Mouse (Mus musculus): Measurements from ENCODE around the gene Mgat4c. TPM values are rescaled to one million over a fixed set of nuclear protein-coding genes. Genes with fewer than 3 reads are reported as not detected.

The Mgat4c gene
- polyA plus RNA-seq (2014; fragmentation: Nextera tagmentation; extraction: Ambion mirVana): not detected in 2 replicates

GRCm38 (mm10) chr10:101681437-101681912 lies at the start of gene Mgat4c:
Gene Mgat4c, plus strand, starts transcription at chr10:101681487.
- Histone ChIP-seq H3K4me3 (ENCODE audit: control insufficient read depth in 1 of 2, insufficient read depth in 1 of 2, low read depth in 1 of 2, low read length in 2 of 2) (no peak within 1 kb of the TSS), H3K9me3 (ENCODE audit: control insufficient read depth, low read length) (no peaks in the 10 kb centered on the region), H3K4me1 (ENCODE audit: control insufficient read depth in 2 of 2, insufficient read depth in 2 of 2, low read length in 2 of 2) (no peaks in the 10 kb centered on the region), H3K4me2 (ENCODE audit: low read length) (no peak within 1 kb of the TSS), H3K9ac (ENCODE audit: low read length) (no peak within 1 kb of the TSS), H3K27ac (replicated peaks in 1 of 2; ENCODE audit: control insufficient read depth in 1 of 2, insufficient read depth in 1 of 2, low read depth in 2 of 2, low read length in 2 of 2) (no peak within 1 kb of the TSS), H3K36me3 (ENCODE audit: control insufficient read depth, insufficient read depth, low read length) (no peaks in the 10 kb centered on the region), H3K27me3 (ENCODE audit: control insufficient read depth, insufficient read depth, low read length) (no peaks in the 10 kb centered on the region)
- 62% methylated on average over 6 of the region's 6 CpGs for WGBS
- no peak for ATAC-seq (ENCODE audit: insufficient number of reproducible peaks, insufficient read depth, low FRiP score, low read depth)

GRCm38 (mm10) chr10:101635266-101635665 lies 46.0 kb upstream of the Mgat4c start:
- Histone ChIP-seq H3K9me3 (ENCODE audit: control insufficient read depth, low read length) (no peaks in the 10 kb centered on the region), H3K9ac (ENCODE audit: low read length) (no peak overlapping the region), H3K27ac (replicated peaks in 1 of 2; ENCODE audit: control insufficient read depth in 1 of 2, insufficient read depth in 1 of 2, low read depth in 2 of 2, low read length in 2 of 2) (no peak overlapping the region), H3K4me3 (ENCODE audit: control insufficient read depth in 1 of 2, insufficient read depth in 1 of 2, low read depth in 1 of 2, low read length in 2 of 2) (no peak overlapping the region), H3K4me2 (ENCODE audit: low read length) (no peak overlapping the region), H3K36me3 (ENCODE audit: control insufficient read depth, insufficient read depth, low read length) (no peaks in the 10 kb centered on the region), H3K4me1 (ENCODE audit: control insufficient read depth in 2 of 2, insufficient read depth in 2 of 2, low read length in 2 of 2) (no peaks in the 10 kb centered on the region), H3K27me3 (ENCODE audit: control insufficient read depth, insufficient read depth, low read length) (no peaks in the 10 kb centered on the region)
- no peak for ATAC-seq (ENCODE audit: insufficient number of reproducible peaks, insufficient read depth, low FRiP score, low read depth)
- 70% methylated on average over 6 of the region's 6 CpGs for WGBS

GRCm38 (mm10) chr10:101641048-101641447 lies 40.2 kb upstream of the Mgat4c start:
- Histone ChIP-seq H3K4me2 (ENCODE audit: low read length) (no peak overlapping the region), H3K4me3 (ENCODE audit: control insufficient read depth in 1 of 2, insufficient read depth in 1 of 2, low read depth in 1 of 2, low read length in 2 of 2) (no peak overlapping the region), H3K36me3 (ENCODE audit: control insufficient read depth, insufficient read depth, low read length) (no peaks in the 10 kb centered on the region), H3K9me3 (ENCODE audit: control insufficient read depth, low read length) (no peaks in the 10 kb centered on the region), H3K4me1 (ENCODE audit: control insufficient read depth in 2 of 2, insufficient read depth in 2 of 2, low read length in 2 of 2) (no peaks in the 10 kb centered on the region), H3K27ac (replicated peaks in 1 of 2; ENCODE audit: control insufficient read depth in 1 of 2, insufficient read depth in 1 of 2, low read depth in 2 of 2, low read length in 2 of 2) (no peak overlapping the region), H3K27me3 (ENCODE audit: control insufficient read depth, insufficient read depth, low read length) (no peaks in the 10 kb centered on the region), H3K9ac (ENCODE audit: low read length) (no peak overlapping the region)
- WGBS: 59% methylated on average over 2 of the region's 2 CpGs
- no peak for ATAC-seq (ENCODE audit: insufficient number of reproducible peaks, insufficient read depth, low FRiP score, low read depth)

GRCm38 (mm10) chr10:101681914-101682313 lies 627 bp downstream of the Mgat4c start:
- Histone ChIP-seq H3K4me3 (ENCODE audit: control insufficient read depth in 1 of 2, insufficient read depth in 1 of 2, low read depth in 1 of 2, low read length in 2 of 2) (no peak overlapping the region), H3K27ac (replicated peaks in 1 of 2; ENCODE audit: control insufficient read depth in 1 of 2, insufficient read depth in 1 of 2, low read depth in 2 of 2, low read length in 2 of 2) (no peak overlapping the region), H3K27me3 (ENCODE audit: control insufficient read depth, insufficient read depth, low read length) (no peaks in the 10 kb centered on the region), H3K9me3 (ENCODE audit: control insufficient read depth, low read length) (no peaks in the 10 kb centered on the region), H3K36me3 (ENCODE audit: control insufficient read depth, insufficient read depth, low read length) (no peaks in the 10 kb centered on the region), H3K4me2 (ENCODE audit: low read length) (no peak overlapping the region), H3K4me1 (ENCODE audit: control insufficient read depth in 2 of 2, insufficient read depth in 2 of 2, low read length in 2 of 2) (no peaks in the 10 kb centered on the region), H3K9ac (ENCODE audit: low read length) (no peak overlapping the region)
- no peak for ATAC-seq (ENCODE audit: insufficient number of reproducible peaks, insufficient read depth, low FRiP score, low read depth)
- 79% methylated on average over 5 of the region's 5 CpGs for WGBS

- Histone ChIP-seq H3K9me3 (ENCODE audit: control insufficient read depth, low read length) (no peaks in the 10 kb centered on the region), H3K4me3 (ENCODE audit: control insufficient read depth in 1 of 2, insufficient read depth in 1 of 2, low read depth in 1 of 2, low read length in 2 of 2) (no peak overlapping the region), H3K27me3 (ENCODE audit: control insufficient read depth, insufficient read depth, low read length) (no peaks in the 10 kb centered on the region), H3K9ac (ENCODE audit: low read length) (no peak overlapping the region), H3K4me2 (ENCODE audit: low read length) (no peak overlapping the region), H3K4me1 (ENCODE audit: control insufficient read depth in 2 of 2, insufficient read depth in 2 of 2, low read length in 2 of 2) (no peaks in the 10 kb centered on the region), H3K27ac (replicated peaks in 1 of 2; ENCODE audit: control insufficient read depth in 1 of 2, insufficient read depth in 1 of 2, low read depth in 2 of 2, low read length in 2 of 2) (no peak overlapping the region), H3K36me3 (ENCODE audit: control insufficient read depth, insufficient read depth, low read length) (no peaks in the 10 kb centered on the region)
- ATAC-seq (ENCODE audit: insufficient number of reproducible peaks, insufficient read depth, low FRiP score, low read depth): no peak
- 62% methylated on average over 3 of the region's 3 CpGs for WGBS
Measured at GRCm38 (mm10) chr10:101761828-101762227, 80.5 kb downstream of the Mgat4c start.

GRCm38 (mm10) chr10:101770688-101771087 lies 89.4 kb downstream of the Mgat4c start:
- ATAC-seq (ENCODE audit: insufficient number of reproducible peaks, insufficient read depth, low FRiP score, low read depth): no peak
- WGBS: 82% methylated on average over 1 of the region's 1 CpGs
- H3K4me2 ChIP-seq (ENCODE audit: low read length): no peak overlapping the region
- no peak overlapping the region for H3K27ac ChIP-seq (replicated peaks in 1 of 2; ENCODE audit: control insufficient read depth in 1 of 2, insufficient read depth in 1 of 2, low read depth in 2 of 2, low read length in 2 of 2)
- no peaks in the 10 kb centered on the region for H3K27me3 ChIP-seq (ENCODE audit: control insufficient read depth, insufficient read depth, low read length)
- no peak overlapping the region for H3K9ac ChIP-seq (ENCODE audit: low read length)
- H3K4me1 ChIP-seq (ENCODE audit: control insufficient read depth in 2 of 2, insufficient read depth in 2 of 2, low read length in 2 of 2): no peaks in the 10 kb centered on the region
- H3K36me3 ChIP-seq (ENCODE audit: control insufficient read depth, insufficient read depth, low read length): no peaks in the 10 kb centered on the region
- no peak overlapping the region for H3K4me3 ChIP-seq (ENCODE audit: control insufficient read depth in 1 of 2, insufficient read depth in 1 of 2, low read depth in 1 of 2, low read length in 2 of 2)
- no peaks in the 10 kb centered on the region for H3K9me3 ChIP-seq (ENCODE audit: control insufficient read depth, low read length)

- WGBS: 64% methylated on average over 4 of the region's 4 CpGs
- ATAC-seq (ENCODE audit: insufficient number of reproducible peaks, insufficient read depth, low FRiP score, low read depth): no peak
- no peak overlapping the region for H3K4me3 ChIP-seq (ENCODE audit: control insufficient read depth in 1 of 2, insufficient read depth in 1 of 2, low read depth in 1 of 2, low read length in 2 of 2)
- H3K27ac ChIP-seq (replicated peaks in 1 of 2; ENCODE audit: control insufficient read depth in 1 of 2, insufficient read depth in 1 of 2, low read depth in 2 of 2, low read length in 2 of 2): no peak overlapping the region
- H3K4me2 ChIP-seq (ENCODE audit: low read length): no peak overlapping the region
- H3K27me3 ChIP-seq (ENCODE audit: control insufficient read depth, insufficient read depth, low read length): no peaks in the 10 kb centered on the region
- no peak overlapping the region for H3K9ac ChIP-seq (ENCODE audit: low read length)
- no peaks in the 10 kb centered on the region for H3K36me3 ChIP-seq (ENCODE audit: control insufficient read depth, insufficient read depth, low read length)
- H3K4me1 ChIP-seq (ENCODE audit: control insufficient read depth in 2 of 2, insufficient read depth in 2 of 2, low read length in 2 of 2): no peaks in the 10 kb centered on the region
- H3K9me3 ChIP-seq (ENCODE audit: control insufficient read depth, low read length): no peaks in the 10 kb centered on the region
Measured at GRCm38 (mm10) chr10:101771157-101771556, 89.9 kb downstream of the Mgat4c start.

GRCm38 (mm10) chr10:101783161-101783744 lies 102.0 kb downstream of the Mgat4c start:
- Histone ChIP-seq H3K9ac (ENCODE audit: low read length) (no peak overlapping the region), H3K4me1 (ENCODE audit: control insufficient read depth in 2 of 2, insufficient read depth in 2 of 2, low read length in 2 of 2) (no peaks in the 10 kb centered on the region), H3K36me3 (ENCODE audit: control insufficient read depth, insufficient read depth, low read length) (no peaks in the 10 kb centered on the region), H3K4me3 (ENCODE audit: control insufficient read depth in 1 of 2, insufficient read depth in 1 of 2, low read depth in 1 of 2, low read length in 2 of 2) (no peak overlapping the region), H3K9me3 (ENCODE audit: control insufficient read depth, low read length) (no peaks in the 10 kb centered on the region), H3K4me2 (ENCODE audit: low read length) (no peak overlapping the region), H3K27me3 (ENCODE audit: control insufficient read depth, insufficient read depth, low read length) (no peaks in the 10 kb centered on the region), H3K27ac (replicated peaks in 1 of 2; ENCODE audit: control insufficient read depth in 1 of 2, insufficient read depth in 1 of 2, low read depth in 2 of 2, low read length in 2 of 2) (no peak overlapping the region)
- no peak for ATAC-seq (ENCODE audit: insufficient number of reproducible peaks, insufficient read depth, low FRiP score, low read depth)
- 62% methylated on average over 3 of the region's 3 CpGs for WGBS
